In genomic region chr4:127558572-127558971, GRCm38 (mm10) we compare ENCODE assay signal across 22 mouse cellular contexts.
DNase-seq lines count a peak whose midpoint lies in the region; ATAC-seq lines count a peak whose summit lies in the region.
"Had no signal": no experiment of that assay in that cellular context is flagged by ENCODE, and none has a peak within 500 bp of the region (broad histone marks: within the 10 kb centered on the region; RNA-seq: fewer than 3 reads in every experiment).

No protein-coding gene starts in this region.

- 64% methylated on average over 7 of the region's 7 CpGs for WGBS in forebrain, embryonic 11.5 days
- 56% methylated on average over 7 of the region's 7 CpGs for WGBS in forebrain, embryonic 12.5 days
- WGBS in kidney, embryonic 16.5 days = 36% methylated on average over 7 of the region's 7 CpGs
- 41% methylated on average over 7 of the region's 7 CpGs for WGBS in neural tube, embryonic 13.5 days

- H3K36me3 ChIP-seq in forebrain, embryonic 11.5 days (ENCODE audit: control insufficient read depth, insufficient read depth, low read length) = no peaks in the 10 kb centered on the region
- no peaks in the 10 kb centered on the region for H3K36me3 ChIP-seq in forebrain, embryonic 12.5 days (replicated peaks)
- H3K36me3 ChIP-seq in kidney, embryonic 16.5 days (ENCODE audit: insufficient read depth, low read length) = no peaks in the 10 kb centered on the region
- no peaks in the 10 kb centered on the region for H3K36me3 ChIP-seq in neural tube, embryonic 13.5 days
- H3K36me3 ChIP-seq: embryonic facial prominence, embryonic 15.5 days; limb, embryonic 13.5 days; liver, embryonic 13.5 days; lung, embryonic 15.5 days; midbrain, embryonic 10.5 days had no signal

- no peak overlapping the region for H3K4me2 ChIP-seq in forebrain, embryonic 11.5 days (ENCODE audit: low read depth, low read length, severe bottlenecking)
- H3K4me2 ChIP-seq in forebrain, embryonic 12.5 days = no peak overlapping the region
- no peak overlapping the region for H3K4me2 ChIP-seq in kidney, embryonic 16.5 days (replicated peaks; ENCODE audit: low read depth, low read length)
- no peak overlapping the region for H3K4me2 ChIP-seq in neural tube, embryonic 13.5 days
- H3K4me2 ChIP-seq: embryonic facial prominence, embryonic 15.5 days; forebrain, embryonic 13.5 days; heart, embryonic 11.5 days; limb, embryonic 13.5 days; liver, embryonic 13.5 days; lung, embryonic 15.5 days had no signal

- no peak overlapping the region for H3K9ac ChIP-seq in forebrain, embryonic 11.5 days (ENCODE audit: low read length)
- no peak overlapping the region for H3K9ac ChIP-seq in forebrain, embryonic 12.5 days
- no peak overlapping the region for H3K9ac ChIP-seq in kidney, embryonic 16.5 days (replicated peaks; ENCODE audit: low read length)
- no peak overlapping the region for H3K9ac ChIP-seq in neural tube, embryonic 13.5 days
- H3K9ac ChIP-seq: embryonic facial prominence, embryonic 15.5 days; forebrain, embryonic 13.5 days; limb, embryonic 13.5 days; liver, embryonic 13.5 days; lung, embryonic 15.5 days had no signal

- no peak for ATAC-seq in forebrain, embryonic 11.5 days (replicated peaks; ENCODE audit: low FRiP score)
- ATAC-seq in forebrain, embryonic 12.5 days (ENCODE audit: low FRiP score) = no peak
- ATAC-seq in kidney, embryonic 16.5 days (ENCODE audit: low FRiP score, low TSS enrichment) = peak; percentile 27; the same call in 1 of the 2 replicates
- ATAC-seq in neural tube, embryonic 13.5 days (ENCODE audit: low read depth) = no peak; the same call in 1 of the 2 replicates
- ATAC-seq: forebrain, embryonic 13.5 days had no signal

- no peak overlapping the region for H3K4me3 ChIP-seq in forebrain, embryonic 11.5 days (ENCODE audit: low read depth, low read length)
- no peak overlapping the region for H3K4me3 ChIP-seq in forebrain, embryonic 12.5 days (replicated peaks)
- H3K4me3 ChIP-seq in kidney, embryonic 16.5 days (ENCODE audit: low read length) = no peak overlapping the region
- H3K4me3 ChIP-seq in neural tube, embryonic 13.5 days = no peak overlapping the region
- H3K4me3 ChIP-seq: embryonic facial prominence, embryonic 15.5 days; forebrain, embryonic 13.5 days; limb, embryonic 13.5 days; liver, embryonic 13.5 days; lung, embryonic 15.5 days; midbrain, embryonic 10.5 days had no signal

- H3K27ac ChIP-seq in forebrain, embryonic 11.5 days (ENCODE audit: low read depth, low read length) = no peak overlapping the region
- no peak overlapping the region for H3K27ac ChIP-seq in forebrain, embryonic 12.5 days
- H3K27ac ChIP-seq in kidney, embryonic 16.5 days (ENCODE audit: low read length) = no peak overlapping the region
- H3K27ac ChIP-seq in neural tube, embryonic 13.5 days (replicated peaks) = peak overlapping the region; percentile 59; the same call in 1 of the 2 replicates
- H3K27ac ChIP-seq: embryonic facial prominence, embryonic 15.5 days; forebrain, embryonic 13.5 days; limb, embryonic 13.5 days; liver, embryonic 13.5 days; lung, embryonic 15.5 days; macrophage; midbrain, embryonic 10.5 days had no signal

- peak; percentile 57 for DNase-seq in forebrain, embryonic 11.5 days (ENCODE audit: low spot score)
- no peak for DNase-seq in kidney, adult 18-20 months
- DNase-seq in neural tube, embryonic 10.5 days (ENCODE audit: extremely low spot score, low spot score) = no peak
- no peak for DNase-seq in gastrocnemius, adult 18-20 months (ENCODE audit: low spot score)
- DNase-seq in MN1 (ENCODE audit: low spot score) = no peak
- DNase-seq: adrenal gland, adult 8-10 months; cerebellum, adult 9-11 months; heart, postnatal 10 days; kidney, adult 11 months; kidney, postnatal 36 days; liver, embryonic 13.5 days; right cerebral cortex, postnatal 4 days had no signal

- no peaks in the 10 kb centered on the region for H3K9me3 ChIP-seq in forebrain, embryonic 11.5 days (ENCODE audit: control insufficient read depth, low read length)
- H3K9me3 ChIP-seq in forebrain, embryonic 12.5 days = no peaks in the 10 kb centered on the region
- H3K9me3 ChIP-seq in kidney, embryonic 16.5 days (ENCODE audit: low read length) = no peaks in the 10 kb centered on the region
- no peaks in the 10 kb centered on the region for H3K9me3 ChIP-seq in neural tube, embryonic 13.5 days
- H3K9me3 ChIP-seq: embryonic facial prominence, embryonic 15.5 days; forebrain, embryonic 13.5 days; limb, embryonic 13.5 days; lung, embryonic 15.5 days; midbrain, embryonic 10.5 days had no signal

- no peaks in the 10 kb centered on the region for H3K4me1 ChIP-seq in forebrain, embryonic 11.5 days (replicated peaks; ENCODE audit: control insufficient read depth, insufficient read depth, low read length)
- peaks cover 5% of the 10 kb centered on the region for H3K4me1 ChIP-seq in forebrain, embryonic 12.5 days
- H3K4me1 ChIP-seq in kidney, embryonic 16.5 days (ENCODE audit: insufficient read depth, low read length) = no peaks in the 10 kb centered on the region
- H3K4me1 ChIP-seq in neural tube, embryonic 13.5 days (replicated peaks) = peaks cover 12% of the 10 kb centered on the region
- H3K4me1 ChIP-seq: embryonic facial prominence, embryonic 15.5 days; limb, embryonic 13.5 days; liver, embryonic 13.5 days; lung, embryonic 15.5 days; midbrain, embryonic 10.5 days had no signal

- no peaks in the 10 kb centered on the region for H3K27me3 ChIP-seq in forebrain, embryonic 11.5 days (ENCODE audit: control insufficient read depth, insufficient read depth, low read length)
- no peaks in the 10 kb centered on the region for H3K27me3 ChIP-seq in forebrain, embryonic 12.5 days
- H3K27me3 ChIP-seq in kidney, embryonic 16.5 days (ENCODE audit: insufficient read depth, low read length) = no peaks in the 10 kb centered on the region
- no peaks in the 10 kb centered on the region for H3K27me3 ChIP-seq in neural tube, embryonic 13.5 days
- H3K27me3 ChIP-seq: embryonic facial prominence, embryonic 15.5 days; forebrain, embryonic 13.5 days; limb, embryonic 13.5 days; liver, embryonic 13.5 days; lung, embryonic 15.5 days had no signal
